ENCODE assay signal across 39 mouse cellular contexts in genomic region chr1:39824240-39824639, GRCm38 (mm10). TPM values are rescaled to one million over a fixed set of nuclear protein-coding genes. Genes with fewer than 3 reads are reported as not detected.
"Had no signal": no experiment of that assay in that cellular context is flagged by ENCODE, and none has a peak within 500 bp of the region (broad histone marks: within the 10 kb centered on the region; RNA-seq: fewer than 3 reads in every experiment).

No protein-coding gene starts in this region.

- H3K9me3 ChIP-seq: heart, embryonic 10.5 days; heart, embryonic 12.5 days; heart, embryonic 13.5 days; heart, embryonic 15.5 days; hindbrain, embryonic 12.5 days; hindbrain, embryonic 13.5 days; hindbrain, embryonic 15.5 days; intestine, embryonic 15.5 days; kidney, embryonic 15.5 days had no signal

- H3K4me1 ChIP-seq: heart, embryonic 10.5 days; heart, embryonic 13.5 days; heart, embryonic 15.5 days; hindbrain, embryonic 13.5 days; hindbrain, embryonic 15.5 days; intestine, embryonic 15.5 days; kidney, embryonic 15.5 days had no signal

- ATAC-seq: hindbrain, embryonic 16.5 days; hindbrain, postnatal 0 days; inflammation-experienced regulatory T-cells, adult 6 months; intestine, embryonic 15.5 days; intestine, embryonic 16.5 days; intestine, postnatal 0 days had no signal

- H3K9ac ChIP-seq: heart, embryonic 12.5 days; heart, embryonic 13.5 days; heart, embryonic 15.5 days; hindbrain, embryonic 12.5 days; hindbrain, embryonic 13.5 days; hindbrain, embryonic 14.5 days; hindbrain, embryonic 15.5 days; intestine, embryonic 15.5 days; kidney, embryonic 15.5 days had no signal

- H3K4me3 ChIP-seq: heart, embryonic 10.5 days; heart, embryonic 12.5 days; heart, embryonic 13.5 days; heart, embryonic 15.5 days; hindbrain, embryonic 12.5 days; hindbrain, embryonic 13.5 days; hindbrain, embryonic 15.5 days; intestine, embryonic 15.5 days; kidney, embryonic 15.5 days; layer of hippocampus, adult 2 months; left cerebral cortex, adult 2 months had no signal

- H3K4me2 ChIP-seq: heart, embryonic 11.5 days; heart, embryonic 12.5 days; heart, embryonic 13.5 days; heart, embryonic 15.5 days; hindbrain, embryonic 12.5 days; hindbrain, embryonic 13.5 days; hindbrain, embryonic 14.5 days; hindbrain, embryonic 15.5 days; intestine, embryonic 15.5 days; kidney, embryonic 15.5 days had no signal

- DNase-seq: heart, postnatal 10 days; heart, postnatal 14 days; heart, postnatal 36 days; heart, postnatal 4 days; kidney, adult 11 months; kidney, adult 18-20 months; kidney, adult 2 months; kidney, adult 8-10 months; kidney, adult 9 months; kidney, postnatal 10 days; kidney, postnatal 14 days; kidney, postnatal 25 days; kidney, postnatal 36 days; kidney, postnatal 4 days; layer of hippocampus, adult 9-11 months; layer of hippocampus, postnatal 36 days had no signal

- H3K36me3 ChIP-seq: heart, embryonic 10.5 days; heart, embryonic 12.5 days; heart, embryonic 13.5 days; heart, embryonic 15.5 days; hindbrain, embryonic 12.5 days; hindbrain, embryonic 13.5 days; hindbrain, embryonic 15.5 days; intestine, embryonic 15.5 days; kidney, embryonic 15.5 days had no signal

- H3K27ac ChIP-seq: heart, embryonic 10.5 days; heart, embryonic 13.5 days; heart, embryonic 15.5 days; hindbrain, embryonic 12.5 days; hindbrain, embryonic 13.5 days; hindbrain, embryonic 14.5 days; hindbrain, embryonic 15.5 days; hindbrain, postnatal 0 days; intestine, embryonic 15.5 days; kidney, embryonic 15.5 days; kidney, postnatal 0 days; layer of hippocampus, adult 2 months; left cerebral cortex, adult 2 months had no signal

- H3K27me3 ChIP-seq: heart, embryonic 12.5 days; heart, embryonic 13.5 days; heart, embryonic 15.5 days; hindbrain, embryonic 12.5 days; hindbrain, embryonic 13.5 days; hindbrain, embryonic 15.5 days; intestine, embryonic 15.5 days; kidney, embryonic 15.5 days had no signal

RNA-seq across cellular contexts. Expression of gene Gm3646, which starts 19.1 kb away (rescaled TPM):
- polyA plus RNA-seq: hindbrain, embryonic 12.5 days; hindbrain, embryonic 13.5 days; hindbrain, embryonic 14.5 days; hindbrain, embryonic 15.5 days; hindbrain, embryonic 16.5 days; hindbrain, postnatal 0 days; inflammation-experienced regulatory T-cells, adult 6 months; intestine, embryonic 14.5 days; intestine, embryonic 15.5 days; intestine, embryonic 16.5 days; intestine, postnatal 0 days; kidney, adult 2 months; kidney, embryonic 14.5 days; kidney, embryonic 15.5 days; kidney, embryonic 16.5 days; kidney, postnatal 0 days; large intestine, adult 2 months had no signal
